In genomic region chr4:101135909-101136308, GRCm38 (mm10) we compare ENCODE assay signal across 17 mouse cellular contexts.
"Had no signal": no experiment of that assay in that cellular context is flagged by ENCODE, and none has a peak within 500 bp of the region (broad histone marks: within the 10 kb centered on the region; RNA-seq: fewer than 3 reads in every experiment).

No protein-coding gene starts in this region.

- H3K27ac ChIP-seq: midbrain, embryonic 12.5 days; neural tube, embryonic 13.5 days; neural tube, embryonic 15.5 days had no signal

- H3K9ac ChIP-seq: lung, embryonic 14.5 days; midbrain, embryonic 12.5 days; neural tube, embryonic 13.5 days; neural tube, embryonic 15.5 days had no signal

- DNase-seq: lung, adult 18-20 months; lung, embryonic 14.5 days; lung, postnatal 10 days; lung, postnatal 4 days; midbrain, embryonic 14.5 days; retina, postnatal 1 day; right cerebral cortex, adult 18-20 months; right cerebral cortex, postnatal 25 days; right cerebral cortex, postnatal 4 days; spleen, adult 18-20 months; thymus, adult 18-20 months; thymus, postnatal 14 days; thymus, postnatal 36 days had no signal

- H3K4me2 ChIP-seq: lung, embryonic 14.5 days; midbrain, embryonic 12.5 days; neural tube, embryonic 13.5 days; neural tube, embryonic 15.5 days had no signal

- H3K36me3 ChIP-seq: midbrain, embryonic 12.5 days; neural tube, embryonic 13.5 days; neural tube, embryonic 15.5 days had no signal

- H3K4me1 ChIP-seq: midbrain, embryonic 12.5 days; neural tube, embryonic 15.5 days had no signal

- H3K27me3 ChIP-seq: midbrain, embryonic 12.5 days; neural tube, embryonic 13.5 days; neural tube, embryonic 15.5 days had no signal

- H3K9me3 ChIP-seq: midbrain, embryonic 12.5 days; neural tube, embryonic 13.5 days; neural tube, embryonic 15.5 days had no signal

- H3K4me3 ChIP-seq: midbrain, embryonic 12.5 days; myocyte; neural tube, embryonic 13.5 days; neural tube, embryonic 15.5 days had no signal
